Mouse (Mus musculus) CH12.LX (cell line): Measurements from ENCODE around the gene Tm9sf4. TPM values are rescaled to one million over a fixed set of nuclear protein-coding genes. Genes with fewer than 3 reads are reported as not detected.
A peak's percentile ranks its signal among the peaks of the same experiment; 100 is the strongest.

Source experiments
- DNase-seq: peaks from one replicate; pipeline ENCODE4 v3.0.0-alpha.2; 2013; ENCODE audit errors: extremely low read depth
- H3K27ac ChIP-seq: 2 replicates; pipeline ENCODE4 v1.5.1; 2012; ENCODE audit warnings: low read depth, mild to moderate bottlenecking, control low read depth, moderate library complexity; ENCODE audit not compliant: insufficient read depth
- H3K27me3 ChIP-seq: replicated peaks from 2 replicates; pipeline ENCODE3; 2012; ENCODE audit warnings: inconsistent platforms
- H3K36me3 ChIP-seq, 2 experiments: replicated peaks in 1 of 2; 2 replicates each; pipeline versions ENCODE3 to v1.6.1; 2012; ENCODE audit warnings: inconsistent platforms in 1 of 2, low read length in 1 of 2, mild to moderate bottlenecking in 1 of 2, mixed read lengths in 1 of 2, moderate library complexity in 1 of 2; ENCODE audit not compliant: control insufficient read depth in 1 of 2, insufficient read depth in 1 of 2
- H3K4me1 ChIP-seq, 2 experiments: 2 replicates each; pipeline ENCODE4 v1.6.1; 2012; ENCODE audit warnings: inconsistent platforms in 1 of 2, moderate library complexity in 1 of 2; ENCODE audit not compliant: insufficient read depth in 2 of 2, control insufficient read depth in 1 of 2
- H3K4me2 ChIP-seq: 2 replicates; pipeline ENCODE4 v1.6.1; 2012; ENCODE audit warnings: low read depth, mild to moderate bottlenecking, control low read depth; ENCODE audit not compliant: poor library complexity, insufficient read depth, severe bottlenecking
- H3K4me3 ChIP-seq, 3 experiments: fragments of 150-350 bp in 1 of 3; sonication (generic) in 1 of 3; replicated peaks in 1 of 3; 2 replicates each; pipeline versions ENCODE3 to v1.5.1; 2011 to 2012; ENCODE audit warnings: low read depth in 2 of 3, low read length in 2 of 3, mild to moderate bottlenecking in 2 of 3, moderate library complexity in 2 of 3, control low read depth in 1 of 3, improper control_type of control experiment in 1 of 3, inconsistent platforms in 1 of 3, mixed read lengths in 1 of 3; ENCODE audit not compliant: poor library complexity in 1 of 3
- H3K79me2 ChIP-seq: replicated peaks from 2 replicates; pipeline ENCODE4 v1.6.1; 2012; ENCODE audit warnings: mild to moderate bottlenecking, moderate library complexity; ENCODE audit not compliant: control insufficient read depth, poor library complexity, insufficient read depth, severe bottlenecking; ENCODE audit errors: extremely low read depth
- H3K9ac ChIP-seq: 2 replicates; pipeline ENCODE4 v1.6.1; 2012; ENCODE audit warnings: low read depth, mild to moderate bottlenecking, control low read depth, moderate library complexity; ENCODE audit not compliant: insufficient read depth
- H3K9me3 ChIP-seq: replicated peaks from 2 replicates; pipeline ENCODE3; 2012; ENCODE audit warnings: low read length, inconsistent platforms, mixed read lengths
- CHD1 ChIP-seq: IDR thresholded peaks from 2 replicates; pipeline ENCODE4 v1.6.1; 2012; ENCODE audit warnings: low read depth, low read length, improper control_type of control experiment, inconsistent platforms
- CHD2 ChIP-seq: IDR thresholded peaks from 2 replicates; pipeline ENCODE4 v1.6.1; 2011; ENCODE audit warnings: low read length, improper control_type of control experiment
- CTCF ChIP-seq, 2 experiments: IDR thresholded peaks in 1 of 2; conservative IDR thresholded peaks in 1 of 2; 2 replicates each; pipeline ENCODE4 v1.5.1; 2011 to 2012; ENCODE audit warnings: low read depth in 2 of 2, low read length in 2 of 2, improper control_type of control experiment in 1 of 2, inconsistent platforms in 1 of 2, mild to moderate bottlenecking in 1 of 2, moderate library complexity in 1 of 2
- E2F4 ChIP-seq: IDR thresholded peaks from 2 replicates; pipeline ENCODE4 v1.6.1; 2011; ENCODE audit warnings: low read depth, low read length, improper control_type of control experiment; ENCODE audit not compliant: insufficient replicate concordance
- ELF1 ChIP-seq: IDR thresholded peaks from 2 replicates; pipeline ENCODE4 v1.6.1; 2014; ENCODE audit warnings: low read depth, mild to moderate bottlenecking, inconsistent platforms, low read length, improper control_type of control experiment
- EP300 ChIP-seq: IDR thresholded peaks from 2 replicates; pipeline ENCODE4 v1.6.1; 2011; ENCODE audit warnings: low read length, improper control_type of control experiment
- ETS1 ChIP-seq: conservative IDR thresholded peaks from 2 replicates; pipeline ENCODE4 v1.6.1; 2012; ENCODE audit warnings: low read depth, mild to moderate bottlenecking, inconsistent platforms, low read length, improper control_type of control experiment, moderate library complexity
- GABPA ChIP-seq: IDR thresholded peaks from 2 replicates; pipeline ENCODE4 v1.6.1; 2012; ENCODE audit warnings: low read depth, low read length, improper control_type of control experiment, inconsistent platforms; ENCODE audit not compliant: insufficient replicate concordance
- IRF4 ChIP-seq: IDR thresholded peaks from 2 replicates; pipeline ENCODE4 v1.6.1; 2014; ENCODE audit warnings: low read depth, mild to moderate bottlenecking, inconsistent platforms, low read length, improper control_type of control experiment
- JUN ChIP-seq: IDR thresholded peaks from 2 replicates; pipeline ENCODE4 v1.6.1; 2011; ENCODE audit warnings: low read depth, mild to moderate bottlenecking, low read length, improper control_type of control experiment, moderate library complexity; ENCODE audit not compliant: insufficient read depth
- JUND ChIP-seq: conservative IDR thresholded peaks from 2 replicates; pipeline ENCODE4 v1.6.1; 2011; ENCODE audit warnings: low read depth, low read length, improper control_type of control experiment
- KAT2A ChIP-seq: IDR thresholded peaks from 2 replicates; pipeline ENCODE4 v1.6.1; 2012; ENCODE audit warnings: low read length, improper control_type of control experiment, inconsistent platforms; ENCODE audit not compliant: insufficient replicate concordance
- MXI1 ChIP-seq: IDR thresholded peaks from 2 replicates; pipeline ENCODE4 v1.6.1; 2011; ENCODE audit warnings: mild to moderate bottlenecking, low read depth, low read length, improper control_type of control experiment
- MYC ChIP-seq: IDR thresholded peaks from 2 replicates; pipeline ENCODE4 v1.6.1; 2011; ENCODE audit warnings: low read depth, mild to moderate bottlenecking, improper control_type of control experiment, low read length
- NELFE ChIP-seq: IDR thresholded peaks from 2 replicates; pipeline ENCODE4 v1.6.1; 2011; ENCODE audit warnings: low read depth, low read length, improper control_type of control experiment
- NRF1 ChIP-seq: IDR thresholded peaks from 2 replicates; pipeline ENCODE4 v1.6.1; 2014; ENCODE audit warnings: low read depth, mild to moderate bottlenecking, inconsistent platforms, low read length, improper control_type of control experiment, moderate library complexity
- PAX5 ChIP-seq: IDR thresholded peaks from 2 replicates; pipeline ENCODE4 v1.6.1; 2012; ENCODE audit warnings: low read length, inconsistent platforms, mixed read lengths
- POLR2AphosphoS2 ChIP-seq: IDR thresholded peaks from 2 replicates; pipeline ENCODE4 v1.6.1; 2011; ENCODE audit warnings: low read depth, low read length, improper control_type of control experiment
- RAD21 ChIP-seq: IDR thresholded peaks from 2 replicates; pipeline ENCODE4 v1.6.1; 2011; ENCODE audit warnings: low read depth, mild to moderate bottlenecking, low read length, improper control_type of control experiment, moderate library complexity
- RCOR1 ChIP-seq: conservative IDR thresholded peaks from 2 replicates; pipeline ENCODE4 v1.6.1; 2012; ENCODE audit warnings: low read depth, mild to moderate bottlenecking, inconsistent platforms, low read length, improper control_type of control experiment
- SIN3A ChIP-seq: IDR thresholded peaks from 2 replicates; pipeline ENCODE4 v1.6.1; 2012; ENCODE audit warnings: low read length, improper control_type of control experiment, inconsistent platforms
- SMC3 ChIP-seq: IDR thresholded peaks from 2 replicates; pipeline ENCODE4 v1.6.1; 2011; ENCODE audit warnings: low read depth, low read length, improper control_type of control experiment
- TCF12 ChIP-seq: IDR thresholded peaks from 2 replicates; pipeline ENCODE4 v1.6.1; 2014; ENCODE audit warnings: low read depth, mild to moderate bottlenecking, inconsistent platforms, low read length, improper control_type of control experiment
- UBTF ChIP-seq: IDR thresholded peaks from 2 replicates; pipeline ENCODE4 v1.6.1; 2012; ENCODE audit warnings: low read depth, mild to moderate bottlenecking, inconsistent platforms, low read length, improper control_type of control experiment, moderate library complexity
- USF1 ChIP-seq: IDR thresholded peaks from 2 replicates; pipeline ENCODE4 v1.6.1; 2014; ENCODE audit warnings: low read depth, mild to moderate bottlenecking, inconsistent platforms, low read length, improper control_type of control experiment
- USF2 ChIP-seq: conservative IDR thresholded peaks from 2 replicates; pipeline ENCODE4 v1.6.1; 2011; ENCODE audit warnings: low read depth, low read length, improper control_type of control experiment
- ZC3H11A ChIP-seq: IDR thresholded peaks from 2 replicates; pipeline ENCODE4 v1.6.1; 2012; ENCODE audit warnings: low read depth, mild to moderate bottlenecking, inconsistent platforms, low read length, improper control_type of control experiment
- ZKSCAN1 ChIP-seq: IDR thresholded peaks from 2 replicates; pipeline ENCODE4 v1.6.1; 2012; ENCODE audit warnings: low read depth, inconsistent platforms, low read length, improper control_type of control experiment, borderline replicate concordance
- ZMIZ1 ChIP-seq: IDR thresholded peaks from 2 replicates; pipeline ENCODE4 v1.6.1; 2012; ENCODE audit warnings: low read depth, mild to moderate bottlenecking, inconsistent platforms, low read length, improper control_type of control experiment
- dilution Hi-C: fragments of 300-500 bp; cut with MboI; formaldehyde crosslinking; loops from 2 replicates; pipeline ENCODE4 v1.14.3; 2020; ENCODE audit warnings: low sequenced_read_pairs; ENCODE audit not compliant: extremely low pct_unique_long_range_greater_than_20kb, extremely low pct_ligation_motif_present
- in situ Hi-C: fragments of 300-500 bp; cut with MboI; formaldehyde crosslinking; loops from 3 replicates; pipeline ENCODE4 v1.14.3; 2019; ENCODE audit warnings: low sequenced_read_pairs, low pct_ligation_motif_present, low pct_unique_long_range_greater_than_20kb, mixed read lengths
- polyA plus RNA-seq: library from polyadenylated mRNA; unstranded; fragments of >175 nt; gene quantifications from 2 replicates; pipeline ENCODE4 v1.2.1, GENCODE M21; 2012; ENCODE audit warnings: low read depth; ENCODE audit not compliant: insufficient read length
- total RNA-seq, 2 experiments: library from RNA; depleted of rRNA; stranded (reverse); fragments of 300-350 nt in 1 of 2; fragments of >200 nt in 1 of 2; gene quantifications; 2 replicates each; pipeline ENCODE4 v1.2.3; 2012 to 2014

Gene Tm9sf4
- total and polyA plus RNA-seq, 3 experiments = 13.3 to 51.1 (median 30.4) TPM

DNA sequence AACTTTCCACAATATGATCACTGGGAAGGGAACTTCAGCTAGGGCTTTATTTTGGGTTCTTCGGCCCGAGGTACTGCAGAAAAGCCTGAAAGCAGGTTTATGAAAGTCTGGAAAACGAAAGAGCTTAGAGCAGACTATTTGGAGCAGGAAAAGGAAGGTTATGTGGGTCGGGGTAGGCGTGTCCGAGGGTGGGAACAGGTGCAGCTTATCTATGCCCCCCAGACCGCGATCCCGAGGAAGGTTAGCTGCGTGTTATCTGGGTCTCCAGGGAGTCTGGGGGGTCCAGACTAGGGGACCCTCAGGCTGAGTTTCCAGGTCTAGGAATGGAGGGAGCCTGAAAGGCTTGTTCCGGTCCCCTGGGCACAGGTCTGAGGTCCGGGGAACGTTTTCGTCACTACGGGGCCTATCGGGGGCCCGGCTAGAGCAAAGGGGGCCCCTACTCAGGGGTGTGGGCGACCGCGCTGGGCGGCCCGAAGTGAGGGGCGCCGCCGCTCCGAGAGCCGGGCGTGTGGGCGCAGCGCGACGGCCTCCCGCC lies 79.7 kb downstream of the Tm9sf4 start:
- H3K4me1 ChIP-seq = peaks cover 19 to 64% of the 10 kb centered on the region in 2 experiments
- H3K27me3 ChIP-seq = no peaks in the 10 kb centered on the region
- TF ChIP-seq IRF4 = no peak; the same call in 1 of the 2 replicates
- TF ChIP-seq RCOR1 = no peak
- no peak; the same call in 1 of the 2 replicates for TF ChIP-seq MXI1
- H3K9ac ChIP-seq = peak overlapping the region; percentile 92
- peaks cover 21 to 43% of the 10 kb centered on the region in 2 experiments for H3K36me3 ChIP-seq
- H3K4me3 ChIP-seq = peak overlapping the region; percentile 76 to 95 (median 82)
- peaks cover 65% of the 10 kb centered on the region for H3K79me2 ChIP-seq
- in situ Hi-C loops (no loop called here), dilution Hi-C loops (no loop called here)
- peak overlapping the region; percentile 74 for H3K27ac ChIP-seq
- H3K9me3 ChIP-seq = no peaks in the 10 kb centered on the region
- DNase-seq = no peak
- H3K4me2 ChIP-seq = peak overlapping the region; percentile 91; the same call in 1 of the 2 replicates

DNA sequence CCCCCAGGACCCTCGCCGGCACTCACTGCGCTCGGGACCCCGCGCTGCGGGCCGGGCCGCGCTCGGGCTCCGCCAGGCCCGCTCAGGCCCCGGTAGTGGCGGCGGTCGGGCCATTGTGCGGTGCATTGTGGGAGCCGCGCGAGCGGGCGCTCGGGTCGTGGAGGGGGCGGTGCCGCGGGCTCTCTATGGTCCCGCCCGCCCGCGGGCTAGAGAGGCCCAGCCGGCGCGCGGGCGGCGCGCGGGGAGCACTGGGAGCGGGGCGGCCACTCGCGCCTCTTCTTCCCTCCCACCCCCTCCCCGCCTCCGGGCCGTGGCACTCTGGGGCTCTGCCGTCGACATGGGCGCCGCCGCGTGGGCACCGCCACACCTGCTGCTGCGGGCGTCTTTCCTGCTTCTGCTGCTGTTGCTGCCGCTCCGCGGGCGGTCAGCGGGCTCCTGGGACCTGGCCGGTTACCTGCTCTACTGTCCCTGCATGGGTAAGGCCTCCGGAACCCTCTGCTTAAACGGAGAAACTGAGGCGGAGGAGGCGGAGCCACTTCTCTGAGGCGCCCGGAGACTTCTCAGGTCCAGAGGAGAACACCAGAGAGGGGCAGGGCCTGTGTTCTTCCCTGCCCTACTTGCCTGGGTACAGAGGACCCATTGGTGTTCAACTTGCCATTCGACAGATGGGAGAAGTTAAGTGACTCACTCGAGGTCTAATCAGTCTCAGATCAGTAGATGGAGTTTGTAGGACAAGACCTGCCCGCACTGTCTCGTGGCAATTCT lies 80.3 kb downstream of the Tm9sf4 start, which contains the start of the genes Plagl2 and Pofut1:
Plagl2 (minus strand) TSS at position 177 of the 765 bp plus-strand sequence.
Pofut1 (plus strand) TSS at position 284 of the 765 bp plus-strand sequence.
- dilution Hi-C loops = no loop called here
- H3K4me1 ChIP-seq = peaks cover 13 to 62% of the 10 kb centered on the region in 2 experiments
- in situ Hi-C loops = no loop called here
- H3K36me3 ChIP-seq = peaks cover 17 to 41% of the 10 kb centered on the region in 2 experiments
- H3K9me3 ChIP-seq = no peaks in the 10 kb centered on the region
- peak within 1 kb of the TSS; percentile 76 to 95 (median 82) for H3K4me3 ChIP-seq
- DNase-seq = peak; percentile 82
- H3K4me2 ChIP-seq = peak within 1 kb of the TSS; percentile 91
- H3K9ac ChIP-seq = peak within 1 kb of the TSS; percentile 92
- H3K79me2 ChIP-seq = peaks cover 58% of the 10 kb centered on the region
- H3K27me3 ChIP-seq = no peaks in the 10 kb centered on the region
- peak within 1 kb of the TSS; percentile 74 for H3K27ac ChIP-seq
- TF ChIP-seq KAT2A = peak; percentile 66; the same call in 1 of the 2 replicates
- TF ChIP-seq JUND = no peak
- TF ChIP-seq PAX5 = no peak
- TF ChIP-seq ETS1 = no peak
- peak; percentile 10; the same call in 1 of the 2 replicates for TF ChIP-seq RAD21
- peak; percentile 47 for TF ChIP-seq SMC3
- TF ChIP-seq USF1 = no peak
- no peak for TF ChIP-seq EP300
- peak; percentile 91 for TF ChIP-seq SIN3A
- TF ChIP-seq CTCF (conservative IDR thresholded peaks at IDR 0.05 in 1 of 2, IDR thresholded peaks at IDR 0.05 in 1 of 2; ENCODE audit: low read depth in 2 of 2, low read length in 2 of 2) = peak in 1 of 2 experiments; percentile 53; a peak in 2 of 4 replicates
- no peak for TF ChIP-seq E2F4
- peak; percentile 78 for TF ChIP-seq ZMIZ1
- peak; percentile 58 for TF ChIP-seq NRF1
- no peak for TF ChIP-seq MYC
- peak; percentile 95 for TF ChIP-seq TCF12
- no peak for TF ChIP-seq ZC3H11A
- TF ChIP-seq JUN = no peak
- TF ChIP-seq ELF1 = peak; percentile 64; the same call in 1 of the 2 replicates
- peak; percentile 84 for TF ChIP-seq NELFE
- TF ChIP-seq CHD2 = no peak
- TF ChIP-seq MXI1 = peak; percentile 70; the same call in 1 of the 2 replicates
- TF ChIP-seq CHD1 = 0 out of 2 replicates have a peak, but pooled peaks have one; percentile 50
- no peak for TF ChIP-seq ZKSCAN1
- TF ChIP-seq UBTF = no peak; the same call in 1 of the 2 replicates
- TF ChIP-seq IRF4 = peak; percentile 38
- no peak for TF ChIP-seq USF2
- TF ChIP-seq RCOR1 = 0 out of 2 replicates have a peak, but pooled peaks have one; percentile 51
- no peak for TF ChIP-seq POLR2AphosphoS2
- TF ChIP-seq GABPA = peak; percentile 18; the same call in 1 of the 2 replicates
